In the genomic region with DNA sequence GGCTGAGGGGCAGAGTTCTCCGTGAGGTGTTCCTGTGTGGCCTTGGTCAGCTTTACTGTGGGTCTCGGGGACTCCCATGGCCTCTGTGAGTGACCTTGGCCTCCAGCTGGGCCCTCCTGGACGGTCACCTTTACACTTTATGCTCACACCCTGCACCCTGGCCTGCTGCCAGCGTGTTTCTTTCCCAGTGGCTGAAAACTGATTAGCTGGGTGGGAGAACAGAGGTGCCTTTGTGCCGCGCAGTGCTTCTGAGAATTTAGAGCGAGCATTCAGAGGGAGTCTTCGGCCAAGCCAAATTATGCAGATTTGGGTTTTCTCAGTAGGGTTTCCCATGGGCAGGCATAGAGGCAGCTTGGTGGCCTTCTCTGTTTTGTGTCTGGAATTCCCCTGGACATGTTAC, we compare ENCODE assay signal across 9 mouse cellular contexts. TPM values are rescaled to one million over a fixed set of nuclear protein-coding genes. Genes with fewer than 3 reads are reported as not detected.
DNase-seq lines count a peak whose midpoint lies in the region; ATAC-seq lines count a peak whose summit lies in the region.
"Had no signal": no experiment of that assay in that cellular context is flagged by ENCODE, and none has a peak within 500 bp of the region (broad histone marks: within the 10 kb centered on the region; RNA-seq: fewer than 3 reads in every experiment).

No protein-coding gene starts in this region.

- H3K4me1 ChIP-seq in lung, embryonic 15.5 days, result peaks cover 22% of the 10 kb centered on the region
- peaks cover 30% of the 10 kb centered on the region for H3K4me1 ChIP-seq in forebrain, embryonic 15.5 days
- H3K4me1 ChIP-seq in kidney, embryonic 15.5 days, result peaks cover 24% of the 10 kb centered on the region
- 0 out of 2 replicates have a peak, but pooled peaks cover 2% of the 10 kb centered on the region for H3K4me1 ChIP-seq in neural tube, embryonic 14.5 days (ENCODE audit: control insufficient read depth, insufficient read depth, low read length)

- H3K27ac ChIP-seq in lung, embryonic 15.5 days, result peak overlapping the region; percentile 58
- peak overlapping the region; percentile 85 for H3K27ac ChIP-seq in forebrain, embryonic 15.5 days (replicated peaks)
- H3K27ac ChIP-seq in kidney, embryonic 15.5 days, result peak overlapping the region; percentile 62
- H3K27ac ChIP-seq in neural tube, embryonic 14.5 days (ENCODE audit: low read depth, low read length), result peak overlapping the region; percentile 59

- no peak overlapping the region for H3K4me3 ChIP-seq in lung, embryonic 15.5 days
- no peak overlapping the region for H3K4me3 ChIP-seq in forebrain, embryonic 15.5 days
- H3K4me3 ChIP-seq in kidney, embryonic 15.5 days (replicated peaks), result no peak overlapping the region
- no peak overlapping the region for H3K4me3 ChIP-seq in neural tube, embryonic 14.5 days (ENCODE audit: low read depth, low read length)

- no peak for DNase-seq in lung, postnatal 25 days (ENCODE audit: low spot score)
- no peak for DNase-seq in urinary bladder, postnatal 4 days (ENCODE audit: low spot score in 2 of 2)
- DNase-seq in urinary bladder, postnatal 25 days (ENCODE audit: low spot score), result no peak

- ATAC-seq in lung, embryonic 15.5 days (ENCODE audit: borderline replicate concordance, extremely low read depth, low FRiP score, low TSS enrichment), result no peak
- peak; percentile 57 for ATAC-seq in forebrain, embryonic 15.5 days (replicated peaks)
- ATAC-seq in kidney, embryonic 15.5 days (replicated peaks; ENCODE audit: low FRiP score), result no peak
- ATAC-seq in neural tube, embryonic 14.5 days (ENCODE audit: low read depth), result peak; percentile 78
- ATAC-seq in monocyte, adult 5-6 weeks (replicated peaks; ENCODE audit: insufficient number of reproducible peaks, low FRiP score, low TSS enrichment, poor library complexity, severe bottlenecking), result no peak
- ATAC-seq: Patski had no signal

- WGBS in lung, embryonic 15.5 days, result 36% methylated on average over 8 of the region's 8 CpGs
- 17% methylated on average over 8 of the region's 8 CpGs for WGBS in forebrain, embryonic 15.5 days
- WGBS in kidney, embryonic 15.5 days, result 49% methylated on average over 8 of the region's 8 CpGs
- 31% methylated on average over 8 of the region's 8 CpGs for WGBS in neural tube, embryonic 14.5 days

- no peaks in the 10 kb centered on the region for H3K27me3 ChIP-seq in lung, embryonic 15.5 days
- H3K27me3 ChIP-seq in forebrain, embryonic 15.5 days, result no peaks in the 10 kb centered on the region
- H3K27me3 ChIP-seq in kidney, embryonic 15.5 days, result no peaks in the 10 kb centered on the region
- no peaks in the 10 kb centered on the region for H3K27me3 ChIP-seq in neural tube, embryonic 14.5 days (ENCODE audit: control insufficient read depth, insufficient read depth, low read length)
- H3K27me3 ChIP-seq: Patski had no signal

- H3K9me3 ChIP-seq in lung, embryonic 15.5 days, result no peaks in the 10 kb centered on the region
- no peaks in the 10 kb centered on the region for H3K9me3 ChIP-seq in forebrain, embryonic 15.5 days
- no peaks in the 10 kb centered on the region for H3K9me3 ChIP-seq in kidney, embryonic 15.5 days (replicated peaks)
- no peaks in the 10 kb centered on the region for H3K9me3 ChIP-seq in neural tube, embryonic 14.5 days (ENCODE audit: control insufficient read depth, low read length)

- no peaks in the 10 kb centered on the region; the same call in 1 of the 2 replicates for H3K36me3 ChIP-seq in lung, embryonic 15.5 days
- H3K36me3 ChIP-seq in forebrain, embryonic 15.5 days, result peaks cover 15% of the 10 kb centered on the region
- peaks cover 41% of the 10 kb centered on the region for H3K36me3 ChIP-seq in kidney, embryonic 15.5 days
- H3K36me3 ChIP-seq in neural tube, embryonic 14.5 days (ENCODE audit: control insufficient read depth, insufficient read depth, low read length), result peaks cover 4% of the 10 kb centered on the region; the same call in 1 of the 2 replicates

- H3K9ac ChIP-seq in lung, embryonic 15.5 days, result no peak overlapping the region
- H3K9ac ChIP-seq in forebrain, embryonic 15.5 days (replicated peaks), result no peak overlapping the region
- no peak overlapping the region for H3K9ac ChIP-seq in kidney, embryonic 15.5 days
- no peak overlapping the region for H3K9ac ChIP-seq in neural tube, embryonic 14.5 days (replicated peaks; ENCODE audit: low read depth, low read length)

- H3K4me2 ChIP-seq in lung, embryonic 15.5 days, result no peak overlapping the region
- H3K4me2 ChIP-seq in forebrain, embryonic 15.5 days (replicated peaks), result no peak overlapping the region
- no peak overlapping the region for H3K4me2 ChIP-seq in kidney, embryonic 15.5 days
- H3K4me2 ChIP-seq in neural tube, embryonic 14.5 days (ENCODE audit: low read depth, low read length), result no peak overlapping the region

RNA-seq across cellular contexts. Expression of gene Pard6b, which starts 14.3 kb away (rescaled TPM):
- 10.8 and 12.8 TPM in 2 replicates for polyA plus RNA-seq in lung, embryonic 15.5 days (2015; fragmentation: Nextera tagmentation; extraction: Ambion mirVana)
- 6.9 and 7.4 TPM in 2 replicates for polyA plus RNA-seq in forebrain, embryonic 15.5 days (2015; fragmentation: Nextera tagmentation; extraction: Ambion mirVana)
- polyA plus RNA-seq in kidney, embryonic 15.5 days (2015; fragmentation: Nextera tagmentation; extraction: Ambion mirVana), result 19.0 and 20.4 TPM in 2 replicates
- polyA plus RNA-seq in neural tube, embryonic 14.5 days (2014; fragmentation: Nextera tagmentation; extraction: Ambion mirVana), result 8.5 and 11.2 TPM in 2 replicates
- 0.78 to 2.5 TPM in 2 of 3 replicates, not detected in the other for total RNA-seq in monocyte, adult 5-6 weeks (2017)

Comparison
In these comparisons a context has a peak if more than half of its experiments do, and no peak if none do; other contexts are left out.
1. ATAC-seq: peak in forebrain, embryonic 15.5 days (single experiment) and neural tube, embryonic 14.5 days (single experiment); none in lung, embryonic 15.5 days (single experiment), kidney, embryonic 15.5 days (single experiment) and monocyte, adult 5-6 weeks (single experiment).
2. Peak in every context shown above with its lines, with median percentiles within 50 percentile points of each other: H3K27ac ChIP-seq.